Mouse (Mus musculus): ENCODE results near the gene Myo3a. TPM values are rescaled to one million over a fixed set of nuclear protein-coding genes. Genes with fewer than 3 reads are reported as not detected.

The Myo3a gene
- polyA plus RNA-seq, 1 experiment from 2014 or later: not detected

DNA sequence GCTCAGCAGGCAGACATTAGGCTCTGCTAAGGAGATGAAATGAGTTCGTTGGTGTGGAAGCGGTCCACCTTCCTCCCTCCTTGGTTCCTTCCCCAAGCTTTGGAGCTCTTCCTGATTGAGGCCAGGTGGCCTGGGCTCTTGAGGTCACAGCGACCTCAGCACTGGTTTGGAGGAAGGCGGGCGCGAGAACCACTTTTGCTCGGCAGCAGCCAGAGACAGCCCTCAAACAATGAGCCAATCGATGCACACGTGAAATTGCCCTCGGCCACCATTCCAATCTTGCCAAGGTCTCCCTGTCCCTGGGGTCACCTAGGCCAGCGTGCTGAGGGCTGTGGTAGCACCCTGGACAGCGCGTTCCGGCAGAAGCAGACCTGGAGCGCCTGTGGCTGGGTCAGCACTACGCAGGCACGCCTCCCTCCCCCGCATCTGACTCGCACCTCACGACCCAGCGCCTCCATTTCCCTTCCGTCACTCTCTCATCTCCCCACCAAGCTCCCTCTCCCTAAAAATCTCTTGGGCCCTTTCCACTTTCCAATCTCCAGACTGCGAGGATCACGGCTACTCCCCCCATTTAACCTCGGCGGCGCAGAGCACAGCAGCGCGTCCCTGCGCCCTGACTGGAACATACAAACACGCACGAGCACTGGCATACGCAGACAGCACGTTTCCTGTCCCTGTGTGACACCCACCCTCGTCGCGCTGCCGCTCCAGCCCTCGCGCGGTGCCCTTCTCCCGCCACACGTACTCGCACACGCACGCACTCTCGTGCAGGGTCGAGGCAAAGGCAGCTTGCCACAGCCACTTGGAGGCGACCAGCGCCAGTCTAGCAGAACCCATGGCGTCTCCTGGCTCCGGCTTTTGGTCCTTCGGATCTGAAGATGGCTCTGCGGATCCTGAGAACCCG is 394.8 kb downstream of the Myo3a start, which contains the start of gene Gad2:
Gene Gad2, plus strand, starts transcription at position 378 of the 904 bp plus-strand sequence.
- Histone ChIP-seq H3K27ac (no peak within 1 kb of the TSS), H3K36me3 (no peaks in the 10 kb centered on the region), H3K27me3 (peaks cover 95% of the 10 kb centered on the region), H3K4me3 (peak within 1 kb of the TSS; percentile 47), H3K9ac (no peak within 1 kb of the TSS), H3K4me1 (replicated peaks) (peaks cover 31% of the 10 kb centered on the region), H3K4me2 (peak within 1 kb of the TSS; percentile 79), H3K9me3 (replicated peaks) (no peaks in the 10 kb centered on the region)
- peak; percentile 78; the same call in 1 of the 2 replicates for ATAC-seq (replicated peaks; ENCODE audit: insufficient number of reproducible peaks, insufficient read depth, low FRiP score, low read depth)
- WGBS: under 1% methylated on average over 55 of the region's 55 CpGs

DNA sequence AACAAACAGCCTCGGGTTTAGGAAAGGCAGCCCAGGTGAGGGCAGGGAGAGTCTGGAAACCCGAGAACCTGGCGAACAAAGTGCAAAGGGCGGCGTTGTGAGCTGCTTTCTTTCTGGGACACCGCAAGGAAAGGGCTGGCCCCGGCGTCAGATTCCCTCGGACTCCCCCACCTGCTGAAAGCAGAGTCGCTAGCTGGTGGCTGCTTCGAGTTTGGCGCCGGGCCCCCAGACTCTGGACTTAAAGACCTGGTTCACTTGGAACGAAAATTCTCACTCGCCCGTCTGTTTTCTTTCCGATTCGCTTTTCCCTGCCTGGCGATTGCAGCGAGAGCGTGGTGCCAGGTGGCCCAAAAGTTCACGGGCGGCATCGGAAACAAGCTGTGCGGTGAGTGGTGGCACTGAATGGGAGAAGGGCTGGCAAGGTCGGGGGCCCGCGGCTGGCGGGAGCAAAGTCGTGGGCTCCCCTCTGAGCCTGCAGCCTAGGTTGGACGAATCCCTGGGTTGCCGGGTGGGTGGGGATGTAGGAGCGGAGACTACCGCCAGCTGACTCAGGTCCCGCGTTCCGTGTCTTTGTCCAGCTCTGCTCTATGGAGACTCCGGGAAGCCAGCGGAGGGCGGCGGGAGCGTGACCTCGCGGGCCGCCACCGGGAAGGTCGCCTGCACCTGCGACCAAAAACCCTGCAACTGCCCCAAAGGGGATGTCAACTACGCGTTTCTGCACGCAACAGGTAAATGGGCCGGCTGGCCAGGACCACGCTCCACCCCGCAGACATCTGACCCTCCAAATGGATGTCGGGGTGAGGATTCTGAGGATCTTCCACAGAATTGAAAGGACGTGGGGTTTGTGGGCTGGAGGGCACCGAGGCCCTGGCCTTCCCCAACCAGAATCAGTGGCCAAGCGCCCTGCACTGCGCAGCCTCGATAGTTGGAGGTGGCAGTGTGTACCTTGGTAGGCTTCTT is 396.1 kb downstream of the Myo3a start:
- under 1% methylated on average over 60 of the region's 60 CpGs for WGBS
- Histone ChIP-seq H3K9ac (no peak overlapping the region), H3K36me3 (no peaks in the 10 kb centered on the region), H3K4me2 (peak overlapping the region; percentile 79), H3K4me1 (replicated peaks) (peaks cover 31% of the 10 kb centered on the region), H3K27ac (no peak overlapping the region), H3K4me3 (peak overlapping the region; percentile 47), H3K9me3 (replicated peaks) (no peaks in the 10 kb centered on the region), H3K27me3 (peaks cover 95% of the 10 kb centered on the region)
- ATAC-seq (replicated peaks; ENCODE audit: insufficient number of reproducible peaks, insufficient read depth, low FRiP score, low read depth): no peak

DNA sequence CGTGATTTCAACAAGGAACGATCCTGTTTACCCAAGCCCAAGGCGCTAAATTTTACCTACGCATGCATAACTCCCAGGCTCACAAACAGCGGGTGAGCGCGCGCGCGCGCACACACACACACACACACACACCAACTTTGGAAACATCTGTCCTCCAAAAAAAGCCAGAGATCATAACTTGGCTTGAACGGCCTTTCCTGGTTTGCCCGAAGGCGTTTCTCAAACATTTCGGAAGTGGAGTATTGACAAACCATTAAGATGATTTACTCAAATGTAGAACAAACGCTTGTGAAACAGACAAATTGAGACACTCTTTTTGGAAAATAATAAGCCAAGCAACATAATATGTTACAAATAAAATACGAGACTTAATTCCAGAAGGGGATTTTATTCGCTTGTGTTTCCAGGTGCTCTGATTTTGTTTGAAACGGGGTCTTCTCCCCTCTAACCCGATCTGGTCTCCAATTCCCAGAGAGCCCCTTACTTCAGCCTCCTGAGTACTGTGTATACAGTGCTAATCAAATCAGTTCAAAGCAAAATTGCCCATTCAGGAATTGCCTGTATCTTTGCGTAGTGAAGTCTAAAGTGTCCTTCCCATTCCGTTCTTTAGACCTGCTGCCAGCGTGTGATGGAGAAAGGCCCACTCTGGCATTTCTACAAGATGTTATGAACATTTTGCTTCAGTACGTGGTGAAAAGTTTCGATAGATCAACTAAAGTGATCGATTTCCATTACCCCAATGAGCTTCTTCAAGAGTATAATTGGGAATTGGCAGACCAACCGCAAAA is 397.1 kb downstream of the Myo3a start:
- H3K27me3 ChIP-seq: peaks cover 87% of the 10 kb centered on the region
- H3K36me3 ChIP-seq: no peaks in the 10 kb centered on the region
- WGBS: 6% methylated on average over 27 of the region's 27 CpGs
- no peak for ATAC-seq (replicated peaks; ENCODE audit: insufficient number of reproducible peaks, insufficient read depth, low FRiP score, low read depth)
- no peak overlapping the region for H3K9ac ChIP-seq
- no peak overlapping the region for H3K27ac ChIP-seq
- no peak overlapping the region for H3K4me3 ChIP-seq
- H3K9me3 ChIP-seq (replicated peaks): no peaks in the 10 kb centered on the region
- H3K4me1 ChIP-seq (replicated peaks): peaks cover 31% of the 10 kb centered on the region
- no peak overlapping the region for H3K4me2 ChIP-seq

DNA sequence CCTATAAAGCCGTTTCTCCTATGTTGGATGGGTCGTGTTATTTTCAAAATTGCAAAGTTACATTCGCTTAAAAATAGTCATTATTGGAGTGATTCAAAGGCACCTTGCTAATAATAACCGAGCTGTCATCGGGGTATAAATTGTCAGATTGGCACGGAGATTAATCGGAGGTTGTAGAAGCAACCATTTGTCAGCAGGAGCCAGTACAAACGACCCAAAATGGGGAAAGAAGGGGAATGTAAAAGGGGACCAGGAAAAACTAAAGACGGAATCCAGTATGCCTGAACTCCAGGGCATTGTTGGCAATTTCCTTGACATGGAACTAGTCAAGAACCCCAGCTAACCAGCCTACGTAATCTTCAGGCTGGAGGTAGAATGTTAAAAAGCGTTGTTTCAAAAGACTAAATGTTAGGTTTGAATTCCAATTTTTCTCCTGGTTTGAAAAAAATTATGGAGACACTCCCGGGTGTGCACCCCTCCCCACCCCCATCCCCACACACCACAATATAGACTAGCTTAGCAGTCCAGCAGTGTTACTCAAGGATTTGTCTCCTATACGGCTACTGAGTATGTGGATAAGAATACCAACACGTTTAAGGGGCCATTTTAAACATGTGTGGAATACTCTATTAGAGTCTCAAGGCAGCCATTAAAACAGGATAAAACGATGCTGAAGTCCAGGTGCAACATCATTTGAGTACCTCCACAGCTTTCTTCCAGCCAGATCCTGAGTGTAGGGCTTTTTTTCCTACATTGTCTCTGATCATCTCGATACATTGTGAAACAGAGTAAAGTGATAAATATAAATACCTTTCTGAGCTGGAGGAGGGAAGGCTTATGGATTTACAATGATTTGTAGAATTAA is 398.0 kb downstream of the Myo3a start:
- Histone ChIP-seq H3K4me1 (replicated peaks) (peaks cover 31% of the 10 kb centered on the region), H3K36me3 (no peaks in the 10 kb centered on the region), H3K4me3 (no peak overlapping the region), H3K9ac (no peak overlapping the region), H3K27ac (no peak overlapping the region), H3K4me2 (no peak overlapping the region), H3K27me3 (peaks cover 77% of the 10 kb centered on the region), H3K9me3 (replicated peaks) (no peaks in the 10 kb centered on the region)
- ATAC-seq (replicated peaks; ENCODE audit: insufficient number of reproducible peaks, insufficient read depth, low FRiP score, low read depth): no peak
- WGBS: 16% methylated on average over 16 of the region's 16 CpGs

DNA sequence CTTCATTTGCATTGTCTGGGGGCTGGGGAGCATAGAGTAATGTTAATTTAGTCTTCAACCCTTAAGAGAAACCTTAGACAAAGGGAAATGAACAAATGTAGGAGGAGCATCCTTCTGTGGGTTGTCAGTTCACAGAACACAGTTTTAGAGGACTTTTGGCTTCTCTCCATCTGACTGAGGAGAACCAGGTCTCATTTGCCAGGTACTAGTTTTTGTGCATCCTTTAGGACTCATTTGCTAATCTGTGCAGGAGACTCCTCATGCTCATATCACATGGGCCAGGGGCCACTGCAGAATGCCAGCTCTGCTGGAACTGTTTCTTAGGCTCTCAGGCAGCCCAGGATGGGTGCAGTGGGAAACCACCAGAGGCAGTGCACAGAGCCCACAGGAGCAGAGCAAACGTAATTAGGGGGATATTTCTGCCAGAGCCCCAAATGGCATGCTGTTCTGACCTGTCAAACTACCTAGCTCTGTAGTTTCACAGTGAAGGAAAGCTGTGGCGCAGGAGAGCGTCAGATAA is 399.9 kb downstream of the Myo3a start:
- no peak for ATAC-seq (replicated peaks; ENCODE audit: insufficient number of reproducible peaks, insufficient read depth, low FRiP score, low read depth)
- no peak overlapping the region for H3K27ac ChIP-seq
- no peak overlapping the region for H3K4me3 ChIP-seq
- peaks cover 59% of the 10 kb centered on the region for H3K27me3 ChIP-seq
- no peak overlapping the region for H3K9ac ChIP-seq
- WGBS: 27% methylated on average over 3 of the region's 3 CpGs
- H3K36me3 ChIP-seq: no peaks in the 10 kb centered on the region
- H3K4me2 ChIP-seq: no peak overlapping the region
- H3K4me1 ChIP-seq (replicated peaks): peaks cover 20% of the 10 kb centered on the region
- no peaks in the 10 kb centered on the region for H3K9me3 ChIP-seq (replicated peaks)

DNA sequence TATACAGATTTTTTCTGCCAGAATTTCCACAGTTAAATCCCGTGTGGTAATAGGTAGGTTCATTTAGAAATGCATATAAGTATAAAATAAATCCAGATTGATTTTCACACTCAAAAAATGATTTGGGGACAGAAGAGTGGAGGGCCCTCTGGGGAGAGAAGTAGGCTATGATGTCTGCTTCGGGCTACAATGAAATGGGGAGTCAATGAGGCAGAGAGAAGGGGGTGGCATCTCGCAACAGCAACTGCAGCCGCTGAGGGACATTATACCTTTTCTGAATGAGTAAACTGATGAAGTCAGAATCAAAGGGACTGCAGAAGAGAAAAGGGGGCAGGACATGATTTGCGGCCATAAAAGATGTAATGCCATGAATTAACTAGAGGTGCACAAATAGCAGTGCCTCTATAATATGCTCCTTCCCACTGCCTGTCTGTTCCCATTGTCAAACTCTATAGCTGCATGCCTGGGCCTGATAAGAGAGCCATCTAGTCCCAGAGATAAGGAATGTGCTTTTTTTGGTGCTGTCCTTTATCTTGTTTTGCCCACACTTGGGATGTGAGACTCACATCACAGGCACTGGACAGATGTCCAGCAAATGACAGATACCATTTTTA is 400.6 kb downstream of the Myo3a start:
- Histone ChIP-seq H3K36me3 (no peaks in the 10 kb centered on the region), H3K9ac (no peak overlapping the region), H3K4me1 (replicated peaks) (peaks cover 13% of the 10 kb centered on the region), H3K4me2 (no peak overlapping the region), H3K27me3 (peaks cover 52% of the 10 kb centered on the region), H3K9me3 (replicated peaks) (no peaks in the 10 kb centered on the region), H3K27ac (no peak overlapping the region), H3K4me3 (no peak overlapping the region)
- WGBS: 22% methylated on average over 5 of the region's 5 CpGs
- ATAC-seq (replicated peaks; ENCODE audit: insufficient number of reproducible peaks, insufficient read depth, low FRiP score, low read depth): no peak

DNA sequence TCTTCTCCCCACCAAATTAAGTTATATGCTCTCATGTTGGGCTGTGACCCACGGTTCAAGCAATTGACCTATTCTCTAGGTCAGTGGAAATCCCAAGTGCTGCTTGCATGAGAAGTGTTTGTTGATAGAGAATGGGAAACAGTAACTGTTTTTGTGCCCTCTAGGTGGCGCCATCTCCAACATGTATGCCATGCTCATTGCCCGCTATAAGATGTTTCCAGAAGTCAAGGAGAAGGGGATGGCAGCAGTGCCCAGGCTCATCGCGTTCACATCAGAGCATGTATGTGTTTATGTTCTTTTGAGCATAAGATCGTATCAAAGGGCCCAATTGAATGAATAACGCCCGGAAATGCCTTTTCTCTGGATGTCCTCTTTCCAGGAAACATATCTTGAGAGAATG is 407.5 kb downstream of the Myo3a start:
- 38% methylated on average over 8 of the region's 8 CpGs for WGBS
- Histone ChIP-seq H3K27me3 (no peaks in the 10 kb centered on the region), H3K9me3 (replicated peaks) (no peaks in the 10 kb centered on the region), H3K4me3 (no peak overlapping the region), H3K27ac (no peak overlapping the region), H3K9ac (no peak overlapping the region), H3K36me3 (no peaks in the 10 kb centered on the region), H3K4me2 (no peak overlapping the region), H3K4me1 (replicated peaks) (no peaks in the 10 kb centered on the region)
- ATAC-seq (replicated peaks; ENCODE audit: insufficient number of reproducible peaks, insufficient read depth, low FRiP score, low read depth): no peak

DNA sequence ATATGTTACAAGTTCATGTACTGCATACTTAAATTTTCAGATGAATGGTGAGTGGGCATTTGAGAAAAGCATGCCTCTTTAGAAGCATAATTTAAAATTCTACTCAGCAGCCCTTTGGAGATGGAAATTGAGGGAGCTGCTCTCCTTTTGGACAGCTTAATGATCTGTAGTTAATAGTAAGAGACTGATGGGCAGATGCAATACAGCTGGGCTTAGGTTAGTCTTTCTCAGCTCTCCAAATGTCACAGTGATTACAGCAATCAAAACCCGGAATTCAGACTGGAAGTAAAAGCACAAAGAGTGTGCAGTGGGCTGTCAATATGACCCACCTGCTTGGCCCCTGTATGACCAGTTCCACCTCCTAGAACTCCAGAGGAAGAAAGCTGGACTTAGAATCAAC is 418.8 kb downstream of the Myo3a start:
- WGBS: 60% methylated on average over 1 of the region's 1 CpGs
- H3K36me3 ChIP-seq: no peaks in the 10 kb centered on the region
- no peaks in the 10 kb centered on the region for H3K27me3 ChIP-seq
- no peaks in the 10 kb centered on the region for H3K4me1 ChIP-seq (replicated peaks)
- no peak for ATAC-seq (replicated peaks; ENCODE audit: insufficient number of reproducible peaks, insufficient read depth, low FRiP score, low read depth)
- no peak overlapping the region for H3K9ac ChIP-seq
- H3K4me3 ChIP-seq: no peak overlapping the region
- no peak overlapping the region for H3K4me2 ChIP-seq
- no peak overlapping the region for H3K27ac ChIP-seq
- no peaks in the 10 kb centered on the region for H3K9me3 ChIP-seq (replicated peaks)

DNA sequence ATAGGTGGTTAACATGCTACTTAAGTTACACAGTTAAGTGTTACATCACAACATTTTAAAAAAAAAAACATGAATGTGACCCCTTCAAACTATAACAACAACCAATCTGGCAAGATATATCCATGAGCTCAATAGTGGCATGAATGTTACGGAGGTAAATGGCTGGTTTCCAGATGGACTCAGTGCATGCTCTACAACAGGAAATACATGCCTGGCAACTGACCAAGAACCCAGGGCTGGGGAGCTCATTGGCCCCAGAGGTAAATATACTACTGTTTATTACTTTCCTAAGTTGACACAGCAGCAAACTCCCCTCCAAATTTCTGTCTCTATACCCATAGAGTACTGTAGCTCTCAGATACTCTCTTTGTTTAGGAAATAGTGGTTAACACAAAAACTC is 421.1 kb downstream of the Myo3a start:
- no peak for ATAC-seq (replicated peaks; ENCODE audit: insufficient number of reproducible peaks, insufficient read depth, low FRiP score, low read depth)
- no peak overlapping the region for H3K9ac ChIP-seq
- no peaks in the 10 kb centered on the region for H3K9me3 ChIP-seq (replicated peaks)
- H3K4me2 ChIP-seq: no peak overlapping the region
- no peak overlapping the region for H3K4me3 ChIP-seq
- 52% methylated on average over 1 of the region's 1 CpGs for WGBS
- no peaks in the 10 kb centered on the region for H3K4me1 ChIP-seq (replicated peaks)
- no peaks in the 10 kb centered on the region; the same call in 1 of the 2 replicates for H3K27me3 ChIP-seq
- H3K36me3 ChIP-seq: no peaks in the 10 kb centered on the region
- no peak overlapping the region for H3K27ac ChIP-seq

DNA sequence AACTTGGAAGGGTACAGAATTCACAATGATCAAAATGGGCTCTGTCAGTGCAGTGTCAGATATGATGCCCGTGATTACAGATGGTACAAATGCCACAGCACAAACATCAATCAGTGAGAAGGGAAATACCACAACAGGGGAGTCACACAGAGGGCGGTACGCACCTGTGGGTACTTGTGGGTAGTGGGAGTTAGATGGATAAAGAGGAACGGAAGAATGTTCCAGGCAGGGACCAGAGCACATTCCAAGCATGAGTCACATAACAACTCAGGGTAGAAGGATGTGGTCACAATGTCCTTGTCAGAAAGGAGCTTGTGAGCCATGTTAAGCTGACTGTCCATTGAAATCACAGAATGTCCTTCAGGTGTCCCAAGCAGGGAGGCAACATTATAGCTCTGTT is 424.5 kb downstream of the Myo3a start:
- H3K27ac ChIP-seq: no peak overlapping the region
- ATAC-seq (replicated peaks; ENCODE audit: insufficient number of reproducible peaks, insufficient read depth, low FRiP score, low read depth): no peak
- no peak overlapping the region for H3K4me2 ChIP-seq
- no peak overlapping the region for H3K4me3 ChIP-seq
- H3K27me3 ChIP-seq: no peaks in the 10 kb centered on the region; the same call in 1 of the 2 replicates
- 65% methylated on average over 4 of the region's 4 CpGs for WGBS
- no peak overlapping the region for H3K9ac ChIP-seq
- no peaks in the 10 kb centered on the region for H3K36me3 ChIP-seq
- no peaks in the 10 kb centered on the region for H3K4me1 ChIP-seq (replicated peaks)
- no peaks in the 10 kb centered on the region for H3K9me3 ChIP-seq (replicated peaks)
